Mouse (Mus musculus): ENCODE measurements around the gene AC140267.1.

The AC140267.1 gene

GRCm38 (mm10) chr15:80235535-80235934, at the start of gene AC140267.1:
TSS of gene AC140267.1 (plus strand) at chr15:80235835.
- in situ Hi-C loops (cut with MboI) = no loop called here

- in situ Hi-C loops (cut with MboI) = no loop called here
These were observed 46.7 kb upstream of the AC140267.1 start for GRCm38 (mm10) chr15:80188927-80189326.

- in situ Hi-C loops (cut with MboI) = no loop called here
These were observed 45.6 kb upstream of the AC140267.1 start for GRCm38 (mm10) chr15:80190075-80190474.

GRCm38 (mm10) chr15:80191585-80192245, 43.9 kb upstream of the AC140267.1 start:
- in situ Hi-C loops (cut with MboI) = no loop called here

GRCm38 (mm10) chr15:80192246-80192585, 43.4 kb upstream of the AC140267.1 start:
- in situ Hi-C loops (cut with MboI) = no loop called here

- in situ Hi-C loops (cut with MboI) = no loop called here
These were observed 42.8 kb upstream of the AC140267.1 start for GRCm38 (mm10) chr15:80192847-80193246.

GRCm38 (mm10) chr15:80199556-80199955, 36.1 kb upstream of the AC140267.1 start:
- in situ Hi-C loops (cut with MboI) = no loop called here

- in situ Hi-C loops (cut with MboI) = no loop called here
These were observed 33.4 kb upstream of the AC140267.1 start for GRCm38 (mm10) chr15:80202111-80202775.

GRCm38 (mm10) chr15:80203406-80203805, 32.2 kb upstream of the AC140267.1 start:
- in situ Hi-C loops (cut with MboI) = no loop called here

GRCm38 (mm10) chr15:80206057-80206565, 29.5 kb upstream of the AC140267.1 start:
- in situ Hi-C loops (cut with MboI) = no loop called here

- in situ Hi-C loops (cut with MboI) = no loop called here
These were observed 27.2 kb upstream of the AC140267.1 start for GRCm38 (mm10) chr15:80208446-80208845.

GRCm38 (mm10) chr15:80213688-80214087, 21.9 kb upstream of the AC140267.1 start:
- in situ Hi-C loops (cut with MboI) = no loop called here

GRCm38 (mm10) chr15:80215716-80216479, 19.7 kb upstream of the AC140267.1 start:
- in situ Hi-C loops (cut with MboI) = no loop called here

GRCm38 (mm10) chr15:80216480-80216820, 19.2 kb upstream of the AC140267.1 start:
- in situ Hi-C loops (cut with MboI) = no loop called here

- in situ Hi-C loops (cut with MboI) = no loop called here
These were observed 18.2 kb upstream of the AC140267.1 start for GRCm38 (mm10) chr15:80217476-80217875.

GRCm38 (mm10) chr15:80219211-80219610, 16.4 kb upstream of the AC140267.1 start:
- in situ Hi-C loops (cut with MboI) = no loop called here

- in situ Hi-C loops (cut with MboI) = no loop called here
These were observed 15.7 kb upstream of the AC140267.1 start for GRCm38 (mm10) chr15:80219705-80220657.

- in situ Hi-C loops (cut with MboI) = no loop called here
These were observed 14.6 kb upstream of the AC140267.1 start for GRCm38 (mm10) chr15:80221031-80221430.

GRCm38 (mm10) chr15:80223751-80224150, 11.9 kb upstream of the AC140267.1 start:
- in situ Hi-C loops (cut with MboI) = no loop called here

GRCm38 (mm10) chr15:80225208-80225607, 10.4 kb upstream of the AC140267.1 start:
- in situ Hi-C loops (cut with MboI) = no loop called here

- in situ Hi-C loops (cut with MboI) = no loop called here
These were observed 9.8 kb upstream of the AC140267.1 start for GRCm38 (mm10) chr15:80225796-80226195.

All from mature B cell (primary cell).